Mouse (Mus musculus): ENCODE data around the gene Zfp2. TPM values are rescaled to one million over a fixed set of nuclear protein-coding genes. Genes with fewer than 3 reads are reported as not detected.
A peak's percentile ranks its signal among the peaks of the same experiment; 100 is the strongest.

Zfp2 gene
- total and polyA plus RNA-seq, 3 experiments = not detected

- H3K79me2 ChIP-seq (replicated peaks; ENCODE audit: control insufficient read depth, extremely low read depth, insufficient read depth, poor library complexity, severe bottlenecking) = no peaks in the 10 kb centered on the region
- H3K4me3 ChIP-seq (replicated peaks in 1 of 3; ENCODE audit: low read depth in 2 of 3, low read length in 2 of 3, poor library complexity in 1 of 3) = no peak overlapping the region
- H3K9ac ChIP-seq (ENCODE audit: insufficient read depth, low read depth) = no peak overlapping the region
- dilution Hi-C loops (cut with MboI; ENCODE audit: extremely low pct_ligation_motif_present, extremely low pct_unique_long_range_greater_than_20kb, low sequenced_read_pairs) (no loop called here), in situ Hi-C loops (cut with MboI; ENCODE audit: low pct_ligation_motif_present, low pct_unique_long_range_greater_than_20kb, low sequenced_read_pairs) (no loop called here)
- H3K4me1 ChIP-seq (ENCODE audit: control insufficient read depth in 1 of 2, insufficient read depth in 2 of 2) = no peaks in the 10 kb centered on the region
- no peak overlapping the region for H3K27ac ChIP-seq (ENCODE audit: insufficient read depth, low read depth)
- DNase-seq (ENCODE audit: extremely low read depth) = no peak
- H3K9me3 ChIP-seq (replicated peaks; ENCODE audit: low read length) = peaks cover 21% of the 10 kb centered on the region
- no peaks in the 10 kb centered on the region for H3K36me3 ChIP-seq (replicated peaks in 1 of 2; ENCODE audit: control insufficient read depth in 1 of 2, insufficient read depth in 1 of 2, low read length in 1 of 2)
- H3K27me3 ChIP-seq (replicated peaks) = peaks cover 23% of the 10 kb centered on the region
- TF ChIP-seq CHD2 (IDR thresholded peaks at IDR 0.05; ENCODE audit: low read length) (no peak), BHLHE40 (IDR thresholded peaks at IDR 0.05; ENCODE audit: low read depth, low read length) (no peak)
- H3K4me2 ChIP-seq (ENCODE audit: insufficient read depth, low read depth, poor library complexity, severe bottlenecking) = no peak overlapping the region
Observed at GRCm38 (mm10) chr11:50878641-50879040, 37.3 kb downstream of the Zfp2 start.

- Histone ChIP-seq H3K4me2 (ENCODE audit: insufficient read depth, low read depth, poor library complexity, severe bottlenecking) (peak overlapping the region; percentile 76), H3K36me3 (replicated peaks in 1 of 2; ENCODE audit: control insufficient read depth in 1 of 2, insufficient read depth in 1 of 2, low read length in 1 of 2) (no peaks in the 10 kb centered on the region), H3K4me1 (ENCODE audit: control insufficient read depth in 1 of 2, insufficient read depth in 2 of 2) (peaks cover 19 to 42% of the 10 kb centered on the region in 2 experiments), H3K9ac (ENCODE audit: insufficient read depth, low read depth) (no peak overlapping the region), H3K9me3 (replicated peaks; ENCODE audit: low read length) (peaks cover 17% of the 10 kb centered on the region), H3K79me2 (replicated peaks; ENCODE audit: control insufficient read depth, extremely low read depth, insufficient read depth, poor library complexity, severe bottlenecking) (no peaks in the 10 kb centered on the region), H3K4me3 (replicated peaks in 1 of 3; ENCODE audit: low read depth in 2 of 3, low read length in 2 of 3, poor library complexity in 1 of 3) (peak overlapping the region in 2 of 3 experiments; percentile 9 to 10), H3K27me3 (replicated peaks) (peaks cover 19% of the 10 kb centered on the region), H3K27ac (ENCODE audit: insufficient read depth, low read depth) (no peak overlapping the region)
- TF ChIP-seq IRF4 (IDR thresholded peaks at IDR 0.05; ENCODE audit: low read depth, low read length) (no peak), UBTF (IDR thresholded peaks at IDR 0.05; ENCODE audit: low read depth, low read length) (peak; percentile 57; the same call in 1 of the 2 replicates)
- dilution Hi-C loops (cut with MboI; ENCODE audit: extremely low pct_ligation_motif_present, extremely low pct_unique_long_range_greater_than_20kb, low sequenced_read_pairs) (no loop called here), in situ Hi-C loops (cut with MboI; ENCODE audit: low pct_ligation_motif_present, low pct_unique_long_range_greater_than_20kb, low sequenced_read_pairs) (no loop called here)
- DNase-seq (ENCODE audit: extremely low read depth) = no peak
Observed at GRCm38 (mm10) chr11:50850989-50851601, 64.9 kb downstream of the Zfp2 start.

DNA sequence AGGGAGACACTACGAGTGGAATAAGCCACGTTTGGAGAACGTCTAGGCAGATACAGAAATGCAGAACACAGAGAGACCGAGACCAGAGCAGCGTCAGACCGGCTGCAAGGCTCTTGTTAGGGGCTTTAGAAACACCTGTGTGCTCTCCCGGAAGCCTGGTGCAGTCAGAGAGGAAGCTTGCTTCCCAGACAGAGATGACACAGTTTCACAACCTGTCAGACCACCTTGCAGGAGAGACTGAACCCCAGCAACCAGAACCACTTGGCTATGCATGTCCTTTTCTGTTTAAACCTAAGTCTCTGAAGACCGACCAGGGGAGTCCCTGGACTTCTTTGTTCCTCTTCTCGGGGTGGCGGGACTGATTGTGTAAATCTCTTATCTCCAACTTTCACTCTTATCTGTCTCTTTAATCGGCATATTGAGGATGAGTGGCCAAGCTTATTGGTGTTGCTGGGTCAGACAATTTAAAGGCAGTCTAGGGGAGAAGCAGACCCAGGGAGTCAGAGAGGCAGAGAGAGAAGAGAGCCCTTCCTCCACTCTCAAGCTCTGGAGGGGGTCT lies 65.7 kb downstream of the Zfp2 start, which contains the start of gene Grm6:
Grm6 (plus strand) TSS at position 509 of the 559 bp plus-strand sequence.
- Histone ChIP-seq H3K27me3 (replicated peaks) (peaks cover 19% of the 10 kb centered on the region), H3K4me3 (replicated peaks in 1 of 3; ENCODE audit: low read depth in 2 of 3, low read length in 2 of 3, poor library complexity in 1 of 3) (peak within 1 kb of the TSS; percentile 12 to 30 (median 28)), H3K9me3 (replicated peaks; ENCODE audit: low read length) (peaks cover 17% of the 10 kb centered on the region), H3K79me2 (replicated peaks; ENCODE audit: control insufficient read depth, extremely low read depth, insufficient read depth, poor library complexity, severe bottlenecking) (no peaks in the 10 kb centered on the region), H3K4me1 (ENCODE audit: control insufficient read depth in 1 of 2, insufficient read depth in 2 of 2) (peaks cover 19 to 44% of the 10 kb centered on the region in 2 experiments), H3K27ac (ENCODE audit: insufficient read depth, low read depth) (no peak within 1 kb of the TSS), H3K36me3 (replicated peaks in 1 of 2; ENCODE audit: control insufficient read depth in 1 of 2, insufficient read depth in 1 of 2, low read length in 1 of 2) (no peaks in the 10 kb centered on the region), H3K9ac (ENCODE audit: insufficient read depth, low read depth) (no peak within 1 kb of the TSS), H3K4me2 (ENCODE audit: insufficient read depth, low read depth, poor library complexity, severe bottlenecking) (peak within 1 kb of the TSS; percentile 76)
- peak; percentile 93 for DNase-seq (ENCODE audit: extremely low read depth)
- no peak for TF ChIP-seq CTCF (conservative IDR thresholded peaks at IDR 0.05 in 1 of 2, IDR thresholded peaks at IDR 0.05 in 1 of 2; ENCODE audit: low read depth in 2 of 2, low read length in 2 of 2)
- no peak; the same call in 1 of the 2 replicates for TF ChIP-seq CHD2 (IDR thresholded peaks at IDR 0.05; ENCODE audit: low read length)
- no peak for TF ChIP-seq MAZ (IDR thresholded peaks at IDR 0.05; ENCODE audit: low read depth, low read length)
- peak; percentile 45 for TF ChIP-seq SIN3A (IDR thresholded peaks at IDR 0.05; ENCODE audit: low read length)
- TF ChIP-seq TCF12 (IDR thresholded peaks at IDR 0.05; ENCODE audit: low read depth, low read length) = peak; percentile 99
- peak; percentile 34; the same call in 1 of the 2 replicates for TF ChIP-seq MYC (IDR thresholded peaks at IDR 0.05; ENCODE audit: low read depth, low read length)
- no peak for TF ChIP-seq ZMIZ1 (IDR thresholded peaks at IDR 0.05; ENCODE audit: low read depth, low read length)
- TF ChIP-seq JUND (conservative IDR thresholded peaks at IDR 0.05; ENCODE audit: low read depth, low read length) = no peak
- TF ChIP-seq TBP (conservative IDR thresholded peaks at IDR 0.05; ENCODE audit: low read depth, low read length) = peak; percentile 69
- TF ChIP-seq POLR2A (IDR thresholded peaks at IDR 0.05; ENCODE audit: low read depth, low read length) = peak; percentile 42; the same call in 1 of the 2 replicates
- peak; percentile 95 for TF ChIP-seq EP300 (IDR thresholded peaks at IDR 0.05; ENCODE audit: low read length)
- TF ChIP-seq ETS1 (conservative IDR thresholded peaks at IDR 0.05; ENCODE audit: low read depth, low read length) = peak; percentile 86
- peak; percentile 60; the same call in 1 of the 2 replicates for TF ChIP-seq ELF1 (IDR thresholded peaks at IDR 0.05; ENCODE audit: low read depth, low read length)
- TF ChIP-seq KAT2A (IDR thresholded peaks at IDR 0.05; ENCODE audit: insufficient replicate concordance, low read length) = no peak
- peak; percentile 90 for TF ChIP-seq IRF4 (IDR thresholded peaks at IDR 0.05; ENCODE audit: low read depth, low read length)
- in situ Hi-C loops (cut with MboI; ENCODE audit: low pct_ligation_motif_present, low pct_unique_long_range_greater_than_20kb, low sequenced_read_pairs) (no loop called here), dilution Hi-C loops (cut with MboI; ENCODE audit: extremely low pct_ligation_motif_present, extremely low pct_unique_long_range_greater_than_20kb, low sequenced_read_pairs) (no loop called here)
